Mouse (Mus musculus) testis, adult 2 months (tissue): Measurements from ENCODE around the gene Cntn5. TPM values are rescaled to one million over a fixed set of nuclear protein-coding genes. Genes with fewer than 3 reads are reported as not detected.

ENCODE experiments used
- H3K27ac ChIP-seq: fragments of 200-500 bp; 2 replicates; pipeline ENCODE4 v1.5.1; 2012; ENCODE audit warnings: low read depth, low read length; ENCODE audit not compliant: control insufficient read depth, insufficient read depth
- H3K27me3 ChIP-seq: fragments of 200-500 bp; 2 replicates; pipeline ENCODE4 v1.6.1; 2012; ENCODE audit warnings: mild to moderate bottlenecking, low read length, moderate library complexity; ENCODE audit not compliant: control insufficient read depth, insufficient read depth
- H3K36me3 ChIP-seq: fragments of 200-500 bp; 2 replicates; pipeline ENCODE4 v1.6.1; 2012; ENCODE audit warnings: mild to moderate bottlenecking, low read length; ENCODE audit not compliant: control insufficient read depth, insufficient read depth
- H3K4me1 ChIP-seq: fragments of 200-500 bp; 2 replicates; pipeline ENCODE4 v1.6.1; 2012; ENCODE audit warnings: low read length; ENCODE audit not compliant: control insufficient read depth, insufficient read depth
- H3K4me3 ChIP-seq: fragments of 200-500 bp; 2 replicates; pipeline ENCODE4 v1.5.1; 2012; ENCODE audit warnings: low read depth, mild to moderate bottlenecking, low read length, moderate library complexity, mixed read lengths; ENCODE audit not compliant: control insufficient read depth
- CTCF ChIP-seq: fragments of 200-500 bp; IDR thresholded peaks from 2 replicates; pipeline ENCODE4 v1.5.1; 2012; ENCODE audit warnings: low read depth, mild to moderate bottlenecking, inconsistent platforms, low read length, moderate library complexity; ENCODE audit not compliant: control insufficient read depth, insufficient read depth, insufficient replicate concordance
- POLR2A ChIP-seq: fragments of 200-500 bp; IDR thresholded peaks from 2 replicates; pipeline ENCODE4 v1.6.1; 2012; ENCODE audit warnings: low read depth, mild to moderate bottlenecking, inconsistent platforms, low read length, moderate library complexity; ENCODE audit not compliant: control insufficient read depth
- polyA plus RNA-seq: library from polyadenylated mRNA; depleted of rRNA; stranded (reverse); fragments of >200 nt; gene quantifications from 2 replicates; pipeline ENCODE4 v1.2.3, GENCODE M21; 2012; rRNA removed

The Cntn5 gene
- 0.53 TPM in 2 replicates for polyA plus RNA-seq

- Histone ChIP-seq H3K36me3 (no peaks in the 10 kb centered on the region), H3K27me3 (no peaks in the 10 kb centered on the region), H3K4me3 (no peak within 1 kb of the TSS), H3K4me1 (peaks cover 4% of the 10 kb centered on the region), H3K27ac (no peak within 1 kb of the TSS)
- no peak for TF ChIP-seq CTCF
These were observed at the start of gene Cntn5 for GRCm38 (mm10) chr9:10904616-10905363. Gene Cntn5, minus strand, starts transcription at chr9:10904775.

- no peak overlapping the region for H3K4me3 ChIP-seq
- no peak for TF ChIP-seq CTCF
- no peak for TF ChIP-seq POLR2A
- H3K27ac ChIP-seq, result no peak overlapping the region
- H3K36me3 ChIP-seq, result no peaks in the 10 kb centered on the region
- no peaks in the 10 kb centered on the region for H3K4me1 ChIP-seq
- H3K27me3 ChIP-seq, result no peaks in the 10 kb centered on the region
These were observed 45.9 kb upstream of the Cntn5 start for GRCm38 (mm10) chr9:10950470-10950869.

DNA sequence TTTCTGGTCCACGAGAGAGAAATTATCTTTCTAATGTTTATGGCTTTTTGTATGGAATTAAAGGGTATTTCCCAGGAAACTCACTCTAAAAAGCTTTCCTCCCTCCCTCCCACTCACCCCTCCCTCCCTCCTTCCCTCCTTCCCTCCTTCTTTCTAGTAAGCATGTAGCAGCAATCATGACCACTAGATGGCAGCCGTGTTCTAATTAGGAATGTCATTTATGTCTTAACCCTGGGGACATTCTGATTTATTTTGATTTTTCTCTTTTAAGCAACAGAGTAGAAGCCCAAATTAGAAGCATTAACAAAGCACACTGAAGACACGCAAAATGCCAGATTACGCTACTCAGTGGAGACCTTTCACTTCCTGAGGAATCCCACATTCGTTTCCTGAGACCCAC, 5.0 kb upstream of the Cntn5 start:
- Histone ChIP-seq H3K27me3 (no peaks in the 10 kb centered on the region), H3K4me1 (peaks cover 4% of the 10 kb centered on the region), H3K36me3 (no peaks in the 10 kb centered on the region), H3K4me3 (no peak overlapping the region), H3K27ac (no peak overlapping the region)
- TF ChIP-seq CTCF, result no peak
- TF ChIP-seq POLR2A, result no peak

DNA sequence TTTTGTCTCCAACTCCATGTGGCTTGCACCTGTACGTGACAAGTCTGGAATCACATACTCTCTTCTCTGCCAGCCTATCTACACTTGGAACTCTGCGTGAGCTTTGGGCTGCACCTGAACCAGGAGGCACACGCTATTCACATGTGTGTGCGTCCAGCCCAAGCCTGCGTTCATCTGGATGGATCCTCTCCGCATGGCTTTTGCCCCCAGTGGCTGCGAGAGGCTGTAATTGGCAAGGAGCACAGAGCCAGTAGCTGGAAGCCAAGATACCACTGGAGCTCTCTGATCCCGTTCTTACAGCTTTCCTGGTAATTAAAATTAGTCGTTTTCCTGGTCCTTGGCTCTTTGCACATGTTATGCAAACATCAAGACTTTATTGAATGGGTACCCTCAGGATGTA, 1.1 kb upstream of the Cntn5 start:
- TF ChIP-seq CTCF, result no peak
- TF ChIP-seq POLR2A, result no peak
- no peaks in the 10 kb centered on the region for H3K27me3 ChIP-seq
- no peak overlapping the region for H3K4me3 ChIP-seq
- H3K27ac ChIP-seq, result no peak overlapping the region
- H3K36me3 ChIP-seq, result no peaks in the 10 kb centered on the region
- peaks cover 4% of the 10 kb centered on the region for H3K4me1 ChIP-seq

GRCm38 (mm10) chr9:10879758-10880157, 24.8 kb downstream of the Cntn5 start:
- Histone ChIP-seq H3K4me3 (no peak overlapping the region), H3K36me3 (no peaks in the 10 kb centered on the region), H3K27ac (no peak overlapping the region), H3K4me1 (no peaks in the 10 kb centered on the region), H3K27me3 (no peaks in the 10 kb centered on the region)
- TF ChIP-seq CTCF (no peak), POLR2A (no peak)

- TF ChIP-seq CTCF (no peak), POLR2A (no peak)
- Histone ChIP-seq H3K36me3 (no peaks in the 10 kb centered on the region), H3K27me3 (no peaks in the 10 kb centered on the region), H3K27ac (no peak overlapping the region), H3K4me3 (no peak overlapping the region), H3K4me1 (no peaks in the 10 kb centered on the region)
These were observed 30.7 kb downstream of the Cntn5 start for GRCm38 (mm10) chr9:10873881-10874280.

GRCm38 (mm10) chr9:10856204-10856892, 48.2 kb downstream of the Cntn5 start:
- H3K27me3 ChIP-seq, result no peaks in the 10 kb centered on the region
- no peak overlapping the region for H3K4me3 ChIP-seq
- no peaks in the 10 kb centered on the region for H3K4me1 ChIP-seq
- no peak overlapping the region for H3K27ac ChIP-seq
- no peak for TF ChIP-seq CTCF
- no peak for TF ChIP-seq POLR2A
- H3K36me3 ChIP-seq, result no peaks in the 10 kb centered on the region

DNA sequence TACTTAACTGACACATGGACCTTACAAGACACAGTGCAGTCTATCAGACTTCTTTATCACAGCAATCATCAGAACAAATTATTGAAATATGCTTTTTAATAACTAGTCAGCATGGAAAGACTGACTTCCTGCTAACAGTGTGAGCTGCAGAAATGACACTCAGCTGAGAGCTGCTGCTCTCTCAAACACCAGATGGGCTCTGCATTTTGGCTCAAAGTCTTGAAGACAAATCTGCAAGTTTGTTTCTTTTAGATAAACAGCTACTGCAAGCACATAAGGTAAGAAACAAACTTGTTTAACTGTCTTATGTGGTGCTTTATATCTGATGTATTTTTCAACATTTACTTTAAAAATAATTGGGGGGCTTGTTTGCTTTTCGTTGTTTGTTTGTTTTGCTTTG, 87.9 kb downstream of the Cntn5 start:
- TF ChIP-seq POLR2A, result no peak
- TF ChIP-seq CTCF, result no peak
- no peaks in the 10 kb centered on the region for H3K27me3 ChIP-seq
- H3K27ac ChIP-seq, result no peak overlapping the region
- no peak overlapping the region for H3K4me3 ChIP-seq
- peaks cover 4% of the 10 kb centered on the region for H3K4me1 ChIP-seq
- no peaks in the 10 kb centered on the region for H3K36me3 ChIP-seq
